Mouse (Mus musculus) mature B cell (primary cell): ENCODE measurements around the gene Cnot10.

Source experiments
- in situ Hi-C: fragments of 300-500 bp; cut with MboI; formaldehyde crosslinking; loops from 2 replicates; pipeline ENCODE4 v1.14.3; 2019

Gene Cnot10

DNA sequence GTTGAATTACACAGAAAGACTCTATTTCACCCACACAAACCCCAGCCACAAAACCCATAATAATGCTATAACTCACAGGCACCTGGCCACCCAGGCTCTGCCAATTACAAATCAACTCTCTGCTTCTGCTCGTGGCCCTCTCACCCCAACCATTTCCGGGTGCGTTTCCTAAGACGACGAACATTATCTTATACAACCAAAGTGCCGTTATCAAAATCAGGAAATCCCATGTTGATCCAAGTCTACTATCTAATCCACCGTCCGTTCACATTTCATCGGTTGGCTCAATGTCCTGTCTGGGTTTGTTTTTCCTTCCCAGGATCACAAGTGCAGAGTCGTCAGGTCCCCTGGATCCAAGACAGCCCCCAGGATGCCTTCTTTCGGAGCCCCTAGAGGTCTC lies 61.3 kb downstream of the Cnot10 start:
- in situ Hi-C loops, result no loop called here

DNA sequence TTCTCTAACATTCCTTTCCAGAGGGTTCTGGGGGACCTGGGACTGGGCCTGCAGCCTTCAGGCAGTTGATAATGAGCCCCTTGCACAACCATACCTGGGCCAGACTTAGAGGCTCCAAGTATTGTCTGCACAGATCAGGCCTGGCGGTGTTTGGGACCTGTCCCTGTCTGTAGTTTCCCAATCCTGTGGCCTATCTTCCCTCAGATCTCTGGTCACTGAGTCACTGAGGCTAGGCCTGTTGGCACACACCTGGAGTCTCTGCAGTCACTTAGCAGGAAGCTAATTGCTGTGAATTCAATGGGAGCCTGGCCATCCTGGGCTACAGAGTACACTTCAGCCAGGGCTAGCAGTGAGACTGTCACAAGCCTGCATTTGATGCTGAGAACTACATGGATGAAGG lies 64.0 kb downstream of the Cnot10 start:
- in situ Hi-C loops, result no loop called here

GRCm38 (mm10) chr9:114573528-114573927 lies 66.5 kb downstream of the Cnot10 start:
- in situ Hi-C loops, result no loop called here

- in situ Hi-C loops, result no loop called here
Measured at GRCm38 (mm10) chr9:114568682-114569474, 71.1 kb downstream of the Cnot10 start.

- in situ Hi-C loops, result no loop called here
Measured at GRCm38 (mm10) chr9:114564667-114565066, 75.3 kb downstream of the Cnot10 start.

DNA sequence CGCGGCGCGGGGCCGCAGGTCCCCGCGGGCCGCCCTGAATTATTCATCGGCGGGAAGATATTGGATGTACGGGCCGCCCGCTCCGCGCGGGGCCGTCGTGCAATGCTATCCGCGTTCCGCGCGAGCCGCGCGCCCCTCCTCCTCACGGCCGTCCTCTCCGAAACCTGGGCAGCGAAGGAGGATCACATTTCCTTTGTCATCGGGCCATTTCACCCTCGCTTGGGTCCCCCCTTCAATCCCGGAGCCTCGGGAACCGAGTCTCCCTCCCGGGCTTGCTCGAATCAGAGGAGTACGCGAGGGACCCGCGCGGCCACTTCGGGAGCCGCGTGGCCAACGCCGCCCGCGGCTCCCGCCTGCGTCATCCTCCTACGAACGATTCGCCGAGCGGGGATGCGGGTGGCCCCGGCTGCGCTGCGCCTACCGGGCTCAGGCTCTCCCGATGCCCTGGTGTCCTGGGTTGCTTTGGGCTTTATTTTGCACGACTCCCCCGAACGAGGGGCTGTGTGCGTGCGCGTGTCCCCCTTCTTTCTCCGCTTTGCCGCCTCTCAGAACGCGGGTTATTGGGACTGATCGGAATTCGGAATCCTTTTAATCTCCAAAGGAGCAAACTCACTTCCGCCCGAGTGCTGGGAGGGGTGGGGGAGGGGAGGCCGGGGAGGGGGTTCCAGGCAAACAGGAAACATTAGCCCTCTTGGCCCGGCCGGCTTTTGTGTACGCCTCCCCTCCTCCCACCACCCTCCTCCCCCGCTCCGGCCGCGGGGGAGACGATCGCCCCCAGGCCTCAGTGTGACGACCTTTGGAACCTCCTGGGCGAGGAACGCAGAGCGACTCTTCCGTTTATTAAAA lies 76.0 kb downstream of the Cnot10 start, which contains the start of gene Trim71:
Gene Trim71 (minus strand): TSS at position 609 of the 846 bp plus-strand sequence.
- in situ Hi-C loops, result no loop called here

GRCm38 (mm10) chr9:114562919-114563751 lies 76.8 kb downstream of the Cnot10 start:
- in situ Hi-C loops, result no loop called here

- in situ Hi-C loops, result no loop called here
Measured at GRCm38 (mm10) chr9:114562031-114562918, 77.7 kb downstream of the Cnot10 start.

DNA sequence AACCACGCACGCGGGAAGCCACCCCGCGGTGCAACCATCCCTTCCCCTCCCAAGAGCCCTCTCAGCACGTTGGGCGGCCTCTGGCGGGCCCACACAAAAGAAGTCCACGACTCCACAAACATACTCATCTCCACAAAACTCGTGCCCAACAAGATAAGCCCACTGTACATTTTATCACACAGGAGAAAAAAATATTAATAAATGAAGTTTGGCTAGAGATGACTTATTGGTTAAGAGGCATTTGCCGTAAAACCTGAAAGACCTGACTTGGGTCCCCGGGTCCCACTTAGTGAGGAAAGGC lies 78.4 kb downstream of the Cnot10 start:
- in situ Hi-C loops, result no loop called here

DNA sequence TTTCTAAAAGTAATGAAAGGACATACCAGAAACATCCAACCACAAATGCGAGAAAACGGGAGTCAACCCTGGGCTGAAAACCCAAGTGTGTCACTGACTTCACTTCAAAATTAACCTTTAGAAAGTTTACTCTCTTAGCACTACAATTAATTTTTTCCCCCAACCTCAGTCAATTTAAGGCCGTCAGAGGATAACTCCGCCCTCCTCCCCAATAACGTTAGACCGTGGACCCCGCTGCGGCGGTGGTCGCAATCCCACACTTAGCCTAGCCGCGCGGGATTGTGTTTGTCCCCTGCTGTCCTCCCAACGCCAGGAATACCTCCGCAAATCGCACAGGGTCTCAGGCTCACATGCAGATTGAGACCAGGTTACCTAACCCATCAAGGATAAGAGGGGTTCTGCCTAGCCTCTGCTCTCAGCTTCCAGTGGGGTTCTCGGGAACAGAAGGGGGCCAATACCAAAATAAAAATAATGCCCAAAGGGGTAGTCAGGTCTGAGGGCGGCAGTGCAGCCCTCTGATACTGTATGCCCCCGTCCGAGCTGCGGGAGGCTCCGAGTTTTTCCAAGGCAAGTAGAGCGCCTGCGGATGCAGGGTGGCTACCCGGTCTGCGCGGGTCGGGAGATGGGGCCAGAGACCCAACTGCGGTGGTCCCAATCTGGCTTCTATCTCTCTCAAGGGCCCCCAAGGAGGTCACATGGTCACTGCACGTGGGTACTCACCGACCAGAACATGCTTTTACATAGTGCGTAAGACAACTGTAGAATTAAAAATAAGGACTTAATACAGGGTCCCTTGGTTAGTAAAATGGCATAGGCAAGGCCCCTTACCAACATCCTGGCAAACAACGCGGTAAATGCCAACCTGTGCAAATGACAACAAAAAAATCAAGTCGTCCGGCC lies 79.0 kb downstream of the Cnot10 start:
- in situ Hi-C loops, result no loop called here

DNA sequence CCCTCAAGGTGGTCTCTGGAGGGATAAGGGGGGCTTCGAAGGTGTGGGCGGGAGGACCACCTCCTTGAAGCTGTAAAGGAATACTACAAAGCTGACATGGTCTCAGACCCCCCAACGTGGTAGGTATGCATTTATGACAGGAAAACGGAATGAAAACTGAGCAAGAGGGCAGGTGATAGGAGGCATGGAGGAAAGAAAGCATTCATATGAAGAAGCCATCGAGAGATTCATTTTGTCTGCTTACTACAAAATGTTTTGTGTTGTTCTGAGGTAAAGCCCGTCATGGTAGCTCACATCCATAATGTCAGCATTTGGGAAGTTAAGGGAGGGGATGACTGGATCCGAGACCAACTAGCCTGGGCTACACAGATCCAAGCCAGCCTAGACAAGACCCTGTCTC lies 79.8 kb downstream of the Cnot10 start:
- in situ Hi-C loops, result no loop called here

- in situ Hi-C loops, result no loop called here
Measured at GRCm38 (mm10) chr9:114557086-114557485, 82.9 kb downstream of the Cnot10 start.

DNA sequence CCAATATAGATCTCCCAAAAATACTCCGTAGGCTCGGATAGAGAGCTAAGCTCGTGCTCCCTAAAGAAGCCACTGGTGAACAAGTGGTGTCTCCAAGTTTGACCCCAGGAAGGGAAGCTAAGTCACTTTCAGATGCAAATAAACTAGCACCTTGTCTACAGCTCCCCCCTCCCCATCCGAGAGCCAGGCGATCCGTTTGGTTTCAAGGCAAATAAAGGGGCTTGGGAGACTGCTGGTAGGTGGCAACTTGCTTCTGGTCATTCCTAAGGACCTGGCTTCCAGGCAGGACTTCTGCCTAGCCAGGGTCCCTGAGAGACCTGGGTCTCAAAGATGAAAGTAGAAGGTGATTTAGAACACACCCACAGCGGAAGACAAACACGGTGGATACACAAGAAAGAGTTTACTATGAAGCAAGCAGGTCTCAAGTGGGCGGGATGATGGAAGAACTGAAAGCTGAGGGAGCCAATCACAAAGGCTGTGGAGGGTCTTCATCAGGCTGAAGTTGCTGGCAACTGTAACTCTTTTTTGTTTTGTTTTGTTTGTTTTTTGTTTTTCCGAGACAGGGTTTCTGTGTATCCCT lies 83.6 kb downstream of the Cnot10 start:
- in situ Hi-C loops, result no loop called here

DNA sequence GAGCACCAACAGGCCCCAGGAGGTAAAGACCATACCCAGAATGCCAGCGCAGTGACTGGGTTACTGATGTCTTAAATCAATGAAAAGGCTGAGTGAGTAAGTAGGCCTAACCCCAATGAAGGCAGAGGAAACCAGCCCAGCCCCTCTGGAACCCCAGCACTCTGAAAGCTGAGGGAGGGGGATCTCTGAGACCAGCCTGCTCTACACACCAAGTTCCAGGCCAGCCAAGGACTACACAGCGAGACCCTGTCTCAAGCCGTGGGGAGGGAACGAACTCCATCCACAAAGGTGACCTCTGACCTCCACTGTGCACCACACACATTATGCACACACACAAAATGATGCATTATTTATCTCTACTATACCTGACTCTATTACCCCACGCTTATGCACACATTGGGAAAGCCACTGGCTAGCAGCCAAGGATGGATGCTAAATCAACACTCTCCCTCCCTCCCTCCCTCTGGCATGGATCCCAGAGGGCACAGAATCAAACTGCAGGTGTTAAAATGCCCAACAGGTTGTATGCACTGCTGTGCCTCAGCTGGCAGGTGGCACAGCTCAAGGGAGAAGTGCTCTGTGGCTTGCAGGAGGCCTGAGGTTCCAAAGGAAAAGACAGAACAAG lies 85.5 kb downstream of the Cnot10 start:
- in situ Hi-C loops, result no loop called here

DNA sequence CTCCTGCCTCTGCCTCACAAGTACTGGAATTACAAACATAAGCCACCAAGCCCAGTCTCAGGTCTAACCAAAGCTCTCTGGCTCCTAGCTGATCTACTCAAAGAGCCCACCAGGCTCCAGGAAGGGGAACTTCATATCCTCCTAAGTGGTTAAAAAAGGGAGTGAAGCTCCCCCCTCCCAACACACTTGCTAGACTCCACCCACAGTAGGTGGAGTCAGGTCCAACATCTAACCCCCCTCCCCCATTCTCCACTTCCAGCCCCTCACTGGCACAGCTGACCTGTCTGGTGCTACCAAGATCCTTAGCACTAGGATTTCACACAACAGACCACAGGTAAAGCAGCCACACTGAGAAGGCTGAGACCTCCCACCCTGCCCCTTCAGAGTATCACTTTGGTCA lies 86.2 kb downstream of the Cnot10 start:
- in situ Hi-C loops, result no loop called here

- in situ Hi-C loops, result no loop called here
Measured at GRCm38 (mm10) chr9:114550033-114550432, 90.0 kb downstream of the Cnot10 start.

DNA sequence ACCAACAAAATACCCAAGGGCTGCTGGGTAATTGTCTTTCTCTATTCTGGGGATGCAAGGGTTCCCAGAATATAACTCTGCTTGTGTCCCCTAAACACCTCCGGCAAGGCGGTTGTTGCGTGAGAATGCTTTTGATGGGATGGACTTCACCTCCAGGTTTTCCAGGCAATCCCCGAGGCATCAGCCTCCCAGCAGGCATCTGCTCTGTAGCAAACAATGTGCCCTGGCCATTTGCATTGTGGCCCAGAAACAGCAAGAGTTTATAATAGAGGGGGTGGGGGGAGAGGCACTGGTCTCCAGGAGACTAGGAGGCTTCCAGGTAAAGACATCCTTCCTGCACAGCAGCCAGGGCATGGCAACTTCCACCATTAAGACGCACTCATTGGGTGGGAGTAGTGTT lies 90.9 kb downstream of the Cnot10 start:
- in situ Hi-C loops, result no loop called here

- in situ Hi-C loops, result no loop called here
Measured at GRCm38 (mm10) chr9:114548496-114548895, 91.5 kb downstream of the Cnot10 start.

GRCm38 (mm10) chr9:114547643-114548077 lies 92.3 kb downstream of the Cnot10 start:
- in situ Hi-C loops, result no loop called here
